Mouse (Mus musculus): Measurements from ENCODE around the gene Vmn2r37.
"Not testable (repeated sequence)": the region's sequence is repeated elsewhere in the genome, so short reads cannot be mapped to it uniquely, and the experiment has no call there.

Gene Vmn2r37

DNA sequence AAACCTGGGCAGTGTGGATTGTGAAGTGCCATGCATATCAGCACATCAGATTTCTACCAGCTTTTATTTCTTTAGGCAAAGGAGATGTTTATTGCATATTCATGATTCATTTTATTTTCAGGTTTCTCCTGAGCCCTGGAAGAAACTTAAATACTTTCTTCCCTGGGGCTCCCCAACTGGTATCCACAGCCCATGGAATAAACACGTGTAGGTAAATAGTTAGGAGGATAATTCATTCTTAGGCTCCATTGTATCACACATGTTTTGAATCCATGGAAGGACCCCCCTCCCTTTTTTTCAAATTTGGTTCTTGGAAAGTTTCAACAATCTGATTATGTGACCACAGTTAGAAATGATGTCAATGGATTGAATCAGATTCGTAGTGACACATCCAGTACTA is at the start of gene Vmn2r37:
Vmn2r37 (minus strand) TSS at position 101 of the 400 bp plus-strand sequence.
- DNase-seq (ENCODE audit: low read depth, low spot score), result not testable (repeated sequence)

All from brain, embryonic 18.5 days (tissue).